Mouse (Mus musculus): ENCODE results near the gene Il1r2.

DNA sequence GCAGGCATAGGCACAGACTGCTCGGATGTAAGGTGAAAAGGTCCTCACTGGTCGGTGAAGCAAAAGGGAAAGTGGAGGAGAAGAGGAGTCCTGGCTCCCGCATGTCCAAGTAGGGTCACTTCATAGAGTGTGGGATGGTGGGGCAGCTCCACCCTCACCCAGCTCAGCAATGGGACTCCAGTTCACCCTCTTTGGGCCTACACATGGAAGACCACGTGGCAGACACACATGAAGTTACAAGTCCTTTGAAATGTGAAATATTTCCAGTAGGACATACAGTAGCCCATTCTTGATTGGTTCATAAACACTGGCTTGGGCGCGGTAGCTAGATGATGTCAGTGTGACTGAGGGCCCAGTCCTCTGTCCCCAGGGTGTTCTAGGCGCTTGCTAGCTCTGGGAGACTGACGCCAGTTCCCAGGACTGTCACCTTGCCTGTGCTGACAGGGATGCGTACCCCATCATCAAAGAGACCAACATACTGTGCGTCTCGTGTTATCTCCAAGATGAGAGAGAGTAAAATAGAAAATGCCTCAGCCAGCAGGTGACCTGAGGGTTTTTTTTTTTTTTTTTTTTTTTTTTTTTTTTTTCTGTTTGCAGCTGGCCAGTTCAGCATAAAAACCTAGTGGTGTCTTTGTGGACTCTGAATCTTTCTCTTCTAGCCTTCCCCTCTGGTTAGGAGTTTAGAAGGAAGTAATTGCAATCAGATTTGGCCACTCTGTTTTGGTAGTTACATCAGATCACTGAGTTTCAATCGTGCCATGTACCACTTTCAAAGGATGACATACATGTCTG is 45.5 kb upstream of the Il1r2 start:
- TF ChIP-seq CTCF (IDR thresholded peaks at IDR 0.05; ENCODE audit: borderline replicate concordance, control insufficient read depth, extremely low read depth, insufficient read depth, low read length, poor library complexity) (no peak), POLR2A (IDR thresholded peaks at IDR 0.05; ENCODE audit: control insufficient read depth, extremely low read depth, insufficient read depth, low read length, poor library complexity) (no peak)
